ENCODE assay signal across 13 mouse cellular contexts in genomic region chr1:190661764-190662163, GRCm38 (mm10).
A peak's percentile ranks its signal among the peaks of the same experiment; 100 is the strongest.
DNase-seq lines count a peak whose midpoint lies in the region; ATAC-seq and TF ChIP-seq lines count a peak whose summit lies in the region.
"Had no signal": no experiment of that assay in that cellular context is flagged by ENCODE, and none has a peak within 500 bp of the region (broad histone marks: within the 10 kb centered on the region; RNA-seq: fewer than 3 reads in every experiment).

No protein-coding gene starts in this region.

- peaks cover 7% of the 10 kb centered on the region for H3K4me1 ChIP-seq in hindbrain, embryonic 11.5 days (replicated peaks; ENCODE audit: control insufficient read depth, insufficient read depth, low read length)
- H3K4me1 ChIP-seq in hindbrain, postnatal 0 days (ENCODE audit: insufficient read depth, low read length), result no peaks in the 10 kb centered on the region; the same call in 1 of the 2 replicates
- H3K4me1 ChIP-seq in midbrain, embryonic 12.5 days, result peaks cover 24% of the 10 kb centered on the region
- H3K4me1 ChIP-seq in midbrain, postnatal 0 days (ENCODE audit: insufficient read depth, low read length), result peaks cover 2% of the 10 kb centered on the region; the same call in 1 of the 2 replicates
- H3K4me1 ChIP-seq in hindbrain, embryonic 13.5 days (replicated peaks), result peaks cover 32% of the 10 kb centered on the region

- peak; percentile 22 for DNase-seq in hindbrain, embryonic 11.5 days (ENCODE audit: low spot score)
- no peak for DNase-seq in hindbrain, postnatal 0 days (ENCODE audit: low spot score)
- DNase-seq in midbrain, postnatal 0 days (ENCODE audit: low spot score), result no peak
- peak; percentile 64 for DNase-seq in retina, postnatal 1 day
- no peak for DNase-seq in gastrocnemius, adult 18-20 months (ENCODE audit: low spot score)
- DNase-seq: cerebellum, adult 18-20 months; heart, postnatal 14 days; kidney, adult 2 months; layer of hippocampus, postnatal 36 days; lung, postnatal 14 days had no signal

- H3K4me3 ChIP-seq in hindbrain, embryonic 11.5 days (ENCODE audit: low read depth, low read length), result no peak overlapping the region
- H3K4me3 ChIP-seq in hindbrain, postnatal 0 days (ENCODE audit: low read length), result no peak overlapping the region
- H3K4me3 ChIP-seq in midbrain, embryonic 12.5 days, result no peak overlapping the region
- H3K4me3 ChIP-seq in midbrain, postnatal 0 days (ENCODE audit: low read depth, low read length), result no peak overlapping the region
- no peak overlapping the region for H3K4me3 ChIP-seq in hindbrain, embryonic 13.5 days
- H3K4me3 ChIP-seq: embryonic facial prominence, embryonic 13.5 days had no signal

- 0 out of 2 replicates have a peak overlapping the region, but pooled peaks have one; percentile 8 for H3K9ac ChIP-seq in hindbrain, embryonic 11.5 days (ENCODE audit: low read depth, low read length)
- H3K9ac ChIP-seq in hindbrain, postnatal 0 days (replicated peaks; ENCODE audit: low read length), result no peak overlapping the region
- H3K9ac ChIP-seq in midbrain, embryonic 12.5 days (replicated peaks), result no peak overlapping the region
- no peak overlapping the region for H3K9ac ChIP-seq in midbrain, postnatal 0 days (replicated peaks; ENCODE audit: low read length, poor library complexity, severe bottlenecking)
- H3K9ac ChIP-seq in hindbrain, embryonic 13.5 days, result 0 out of 2 replicates have a peak overlapping the region, but pooled peaks have one; percentile 39
- H3K9ac ChIP-seq: embryonic facial prominence, embryonic 13.5 days had no signal

- no peak overlapping the region for H3K4me2 ChIP-seq in hindbrain, embryonic 11.5 days (replicated peaks; ENCODE audit: low read depth, low read length)
- no peak overlapping the region for H3K4me2 ChIP-seq in hindbrain, postnatal 0 days (ENCODE audit: low read depth, low read length)
- H3K4me2 ChIP-seq in midbrain, embryonic 12.5 days (replicated peaks), result no peak overlapping the region
- no peak overlapping the region for H3K4me2 ChIP-seq in midbrain, postnatal 0 days (ENCODE audit: low read depth, low read length, poor library complexity, severe bottlenecking)
- no peak overlapping the region for H3K4me2 ChIP-seq in hindbrain, embryonic 13.5 days
- H3K4me2 ChIP-seq: embryonic facial prominence, embryonic 13.5 days had no signal

- 22% methylated on average over 4 of the region's 4 CpGs for WGBS in hindbrain, embryonic 11.5 days
- 52% methylated on average over 4 of the region's 4 CpGs for WGBS in hindbrain, postnatal 0 days
- WGBS in midbrain, embryonic 12.5 days, result 33% methylated on average over 4 of the region's 4 CpGs
- WGBS in midbrain, postnatal 0 days, result 68% methylated on average over 4 of the region's 4 CpGs
- 38% methylated on average over 3 of the region's 4 CpGs for WGBS in hindbrain, embryonic 13.5 days

- no peaks in the 10 kb centered on the region for H3K36me3 ChIP-seq in hindbrain, embryonic 11.5 days (ENCODE audit: control insufficient read depth, insufficient read depth, low read length)
- no peaks in the 10 kb centered on the region for H3K36me3 ChIP-seq in hindbrain, postnatal 0 days (ENCODE audit: insufficient read depth, low read length)
- no peaks in the 10 kb centered on the region for H3K36me3 ChIP-seq in midbrain, embryonic 12.5 days
- H3K36me3 ChIP-seq in midbrain, postnatal 0 days (ENCODE audit: insufficient read depth, low read length), result no peaks in the 10 kb centered on the region
- H3K36me3 ChIP-seq in hindbrain, embryonic 13.5 days, result no peaks in the 10 kb centered on the region
- H3K36me3 ChIP-seq: embryonic facial prominence, embryonic 13.5 days had no signal

- H3K27me3 ChIP-seq in hindbrain, embryonic 11.5 days (ENCODE audit: control insufficient read depth, insufficient read depth, low read length), result no peaks in the 10 kb centered on the region
- no peaks in the 10 kb centered on the region for H3K27me3 ChIP-seq in hindbrain, postnatal 0 days (ENCODE audit: insufficient read depth, low read length)
- peaks cover 16% of the 10 kb centered on the region for H3K27me3 ChIP-seq in midbrain, embryonic 12.5 days
- H3K27me3 ChIP-seq in midbrain, postnatal 0 days (ENCODE audit: insufficient read depth, low read length), result no peaks in the 10 kb centered on the region; the same call in 1 of the 2 replicates
- 0 out of 2 replicates have a peak, but pooled peaks cover 3% of the 10 kb centered on the region for H3K27me3 ChIP-seq in hindbrain, embryonic 13.5 days
- H3K27me3 ChIP-seq: embryonic facial prominence, embryonic 13.5 days had no signal

- no peak overlapping the region for H3K27ac ChIP-seq in hindbrain, embryonic 11.5 days (ENCODE audit: low read depth, low read length)
- no peak overlapping the region for H3K27ac ChIP-seq in hindbrain, postnatal 0 days
- no peak overlapping the region for H3K27ac ChIP-seq in midbrain, embryonic 12.5 days (replicated peaks)
- no peak overlapping the region for H3K27ac ChIP-seq in midbrain, postnatal 0 days (ENCODE audit: low read depth, low read length)
- H3K27ac ChIP-seq in hindbrain, embryonic 13.5 days, result no peak overlapping the region
- H3K27ac ChIP-seq: embryonic facial prominence, embryonic 13.5 days had no signal

- peak; percentile 23; the same call in 1 of the 2 replicates for ATAC-seq in hindbrain, embryonic 11.5 days (ENCODE audit: low FRiP score)
- ATAC-seq in hindbrain, postnatal 0 days, result no peak
- ATAC-seq in midbrain, embryonic 12.5 days (ENCODE audit: low FRiP score, low read depth), result peak; percentile 48; the same call in 1 of the 2 replicates
- no peak for ATAC-seq in midbrain, postnatal 0 days (ENCODE audit: low FRiP score)
- ATAC-seq in hindbrain, embryonic 13.5 days (ENCODE audit: low FRiP score), result no peak

- TF ChIP-seq CTCF in hindbrain, postnatal 0 days (IDR thresholded peaks at IDR 0.05; ENCODE audit: low read depth), result no peak
- no peak for TF ChIP-seq CTCF in midbrain, postnatal 0 days (IDR thresholded peaks at IDR 0.05)

- H3K9me3 ChIP-seq in hindbrain, embryonic 11.5 days (ENCODE audit: control insufficient read depth, low read length), result no peaks in the 10 kb centered on the region
- H3K9me3 ChIP-seq in hindbrain, postnatal 0 days (ENCODE audit: low read length), result no peaks in the 10 kb centered on the region
- H3K9me3 ChIP-seq in midbrain, embryonic 12.5 days, result no peaks in the 10 kb centered on the region
- no peaks in the 10 kb centered on the region for H3K9me3 ChIP-seq in midbrain, postnatal 0 days (ENCODE audit: low read length)
- H3K9me3 ChIP-seq in hindbrain, embryonic 13.5 days, result no peaks in the 10 kb centered on the region
- H3K9me3 ChIP-seq: embryonic facial prominence, embryonic 13.5 days had no signal

Comparison
In these comparisons a context has a peak if more than half of its experiments do, and no peak if none do; other contexts are left out.
1. ATAC-seq: peak in hindbrain, embryonic 11.5 days (single experiment) and midbrain, embryonic 12.5 days (single experiment); none in hindbrain, postnatal 0 days (single experiment), midbrain, postnatal 0 days (single experiment) and hindbrain, embryonic 13.5 days (single experiment).
2. DNase-seq: peak in hindbrain, embryonic 11.5 days (single experiment) and retina, postnatal 1 day (single experiment); none in hindbrain, postnatal 0 days (single experiment), midbrain, postnatal 0 days (single experiment) and gastrocnemius, adult 18-20 months (single experiment).
3. H3K9ac ChIP-seq: peak in hindbrain, embryonic 11.5 days (single experiment) and hindbrain, embryonic 13.5 days (single experiment); none in hindbrain, postnatal 0 days (single experiment), midbrain, embryonic 12.5 days (single experiment) and midbrain, postnatal 0 days (single experiment).